Mouse (Mus musculus) E14TG2a.4 (cell line): ENCODE data around the gene Car14.
A peak's percentile ranks its signal among the peaks of the same experiment; 100 is the strongest.

Experiments
- CTCF ChIP-seq: conservative IDR thresholded peaks from 2 replicates; pipeline ENCODE4 v1.5.1; 2014; ENCODE audit warnings: low read length
- POU5F1 ChIP-seq: IDR thresholded peaks from 2 replicates; pipeline ENCODE4 v1.6.1; 2014; ENCODE audit warnings: low read length, borderline replicate concordance

GRCm38 (mm10) chr3:95905940-95906492 is 1.5 kb upstream of the Car14 start:
- TF ChIP-seq CTCF (peak; percentile 24), POU5F1 (no peak)
